Mouse (Mus musculus) thymus, adult 2 months (tissue): ENCODE measurements around the gene Rapsn. TPM values are rescaled to one million over a fixed set of nuclear protein-coding genes. Genes with fewer than 3 reads are reported as not detected.

Source experiments
- DNase-seq: peaks from one replicate; pipeline ENCODE4 v3.0.0; 2021
- H3K27ac ChIP-seq: fragments of 200-500 bp; 2 replicates; pipeline ENCODE4 v1.5.1; 2012; ENCODE audit warnings: low read length, control low read depth; ENCODE audit not compliant: control insufficient read depth, insufficient read depth
- H3K27me3 ChIP-seq: fragments of 200-500 bp; 2 replicates; pipeline ENCODE4 v1.6.1; 2012; ENCODE audit warnings: mild to moderate bottlenecking, low read length, moderate library complexity, mixed read lengths; ENCODE audit not compliant: control insufficient read depth, insufficient read depth
- H3K36me3 ChIP-seq: fragments of 200-500 bp; 2 replicates; pipeline ENCODE4 v1.6.1; 2012; ENCODE audit warnings: mild to moderate bottlenecking, low read length, moderate library complexity; ENCODE audit not compliant: control insufficient read depth, insufficient read depth
- H3K4me1 ChIP-seq: fragments of 200-500 bp; replicated peaks from 2 replicates; pipeline ENCODE4 v1.6.1; 2012; ENCODE audit warnings: low read length; ENCODE audit not compliant: control insufficient read depth, insufficient read depth
- H3K4me3 ChIP-seq: fragments of 200-500 bp; 2 replicates; pipeline ENCODE4 v1.5.1; 2012; ENCODE audit warnings: mild to moderate bottlenecking, low read length, control low read depth, moderate library complexity; ENCODE audit not compliant: control insufficient read depth, insufficient read depth
- CTCF ChIP-seq: fragments of 200-500 bp; IDR thresholded peaks from 2 replicates; pipeline ENCODE4 v1.5.1; 2012; ENCODE audit warnings: mild to moderate bottlenecking, control low read depth, low read length, moderate library complexity, borderline replicate concordance; ENCODE audit not compliant: control insufficient read depth, poor library complexity, insufficient read depth; ENCODE audit errors: extremely low read depth
- POLR2A ChIP-seq: fragments of 200-500 bp; IDR thresholded peaks from 2 replicates; pipeline ENCODE4 v1.6.1; 2012; ENCODE audit warnings: mild to moderate bottlenecking, low read length, control low read depth, moderate library complexity; ENCODE audit not compliant: control insufficient read depth, poor library complexity, insufficient read depth; ENCODE audit errors: extremely low read depth
- WGBS: fragments of 180-500 bp; shearing (Covaris S2); methylation state at CpG from one replicate; pipeline ENCODE4 v1.1.7; 2018; 5-methylcytosine and 5-hydroxymethylcytosine counted together
- polyA plus RNA-seq: library from polyadenylated mRNA; depleted of rRNA; stranded (reverse); fragments of >200 nt; gene quantifications from 2 replicates; pipeline ENCODE4 v1.2.3, GENCODE M21; 2012; rRNA removed

Gene Rapsn
- polyA plus RNA-seq, 1 experiment: 10.1 TPM

GRCm38 (mm10) chr2:91090208-91090607 is 54.8 kb downstream of the Rapsn start:
- DNase-seq: no peak
- no peaks in the 10 kb centered on the region for H3K27me3 ChIP-seq
- no peak overlapping the region for H3K27ac ChIP-seq
- TF ChIP-seq POLR2A (no peak), CTCF (no peak)
- no peaks in the 10 kb centered on the region for H3K36me3 ChIP-seq
- WGBS: 90% methylated on average over 6 of the region's 6 CpGs
- peaks cover 14% of the 10 kb centered on the region for H3K4me1 ChIP-seq
- no peak overlapping the region for H3K4me3 ChIP-seq

DNA sequence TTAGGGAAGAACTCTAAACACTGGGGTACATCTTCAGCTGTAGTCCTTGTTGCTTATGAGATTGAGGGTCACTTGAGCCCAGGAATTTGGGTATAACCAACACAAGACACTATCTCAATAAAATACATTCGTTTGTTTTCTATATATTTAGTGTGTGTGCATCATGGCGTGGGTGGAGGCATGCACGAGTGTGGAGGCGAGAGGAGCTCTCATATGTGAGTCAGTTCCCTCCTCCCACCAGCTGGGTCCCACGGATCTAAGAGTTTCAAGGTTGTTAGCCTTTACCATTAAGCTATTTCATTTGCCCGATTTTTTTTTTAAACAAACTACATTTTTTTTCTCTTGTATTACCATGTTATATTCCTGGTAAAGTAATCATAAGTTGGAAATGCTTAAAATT is 55.4 kb downstream of the Rapsn start:
- Histone ChIP-seq H3K27me3 (no peaks in the 10 kb centered on the region), H3K4me3 (no peak overlapping the region), H3K36me3 (no peaks in the 10 kb centered on the region), H3K4me1 (peaks cover 14% of the 10 kb centered on the region), H3K27ac (no peak overlapping the region)
- DNase-seq: no peak
- TF ChIP-seq POLR2A (no peak), CTCF (no peak)
- 91% methylated on average over 6 of the region's 6 CpGs for WGBS

Other genes starting within 250 kb of the Rapsn start
- 44.2 and 57.2 TPM in 2 replicates for gene Mtch2, start 188.5 kb upstream of the Rapsn start, polyA plus RNA-seq
- 2.5 and 4.9 TPM in 2 replicates for gene C1qtnf4, start 149.8 kb upstream of the Rapsn start, polyA plus RNA-seq
- gene Kbtbd4, start 130.9 kb upstream of the Rapsn start, polyA plus RNA-seq: 26.9 and 29.1 TPM in 2 replicates
- 133 and 163 TPM in 2 replicates for gene Ndufs3, start 130.8 kb upstream of the Rapsn start, polyA plus RNA-seq
- gene Celf1, start 95.2 kb upstream of the Rapsn start, polyA plus RNA-seq: 92.7 and 96.2 TPM in 2 replicates
- 103 and 114 TPM in 2 replicates for gene Psmc3, start 18.4 kb downstream of the Rapsn start, polyA plus RNA-seq
- 45.8 and 59.0 TPM in 2 replicates for gene Slc39a13, start 34.8 kb downstream of the Rapsn start, polyA plus RNA-seq
- gene Spi1, start 46.8 kb downstream of the Rapsn start, polyA plus RNA-seq: 53.6 and 55.7 TPM in 2 replicates
- gene Mybpc3, start 82.5 kb downstream of the Rapsn start, polyA plus RNA-seq: 2.4 and 57.9 TPM in 2 replicates
- 63.9 and 69.3 TPM in 2 replicates for gene Madd, start 148.2 kb downstream of the Rapsn start, polyA plus RNA-seq
- 35.2 and 38.8 TPM in 2 replicates for gene Nr1h3, start 167.2 kb downstream of the Rapsn start, polyA plus RNA-seq
- gene Acp2, start 167.3 kb downstream of the Rapsn start, polyA plus RNA-seq: 31.1 TPM in 2 replicates
- gene Ddb2, start 201.4 kb downstream of the Rapsn start, polyA plus RNA-seq: 51.2 and 65.7 TPM in 2 replicates
- gene Pacsin3, start 220.3 kb downstream of the Rapsn start, polyA plus RNA-seq: 5.6 and 14.9 TPM in 2 replicates
- gene Arfgap2, start 229.4 kb downstream of the Rapsn start, polyA plus RNA-seq: 77.6 and 93.9 TPM in 2 replicates